Mouse (Mus musculus): Measurements from ENCODE around the gene Ccdc175.

GRCm38 (mm10) chr12:72057780-72058179 is 127.0 kb downstream of the Ccdc175 start:
- no peak for TF ChIP-seq TAL1 (IDR thresholded peaks at IDR 0.05; ENCODE audit: low read length)
- TF ChIP-seq GATA1 (IDR thresholded peaks at IDR 0.05; ENCODE audit: low read length), result no peak
